Mouse (Mus musculus) hindbrain, embryonic 11.5 days (tissue): ENCODE results near the gene Tdrkh. TPM values are rescaled to one million over a fixed set of nuclear protein-coding genes. Genes with fewer than 3 reads are reported as not detected.

Source experiments
- ATAC-seq: fragments of 200-750 bp; cut with Nextera tagmentation; 2 replicates; pipeline ENCODE4 v1.8.0; 2017; ENCODE audit warnings: mild to moderate bottlenecking, moderate TSS enrichment, moderate library complexity; ENCODE audit not compliant: low FRiP score
- DNase-seq: peaks from one replicate; pipeline ENCODE4 v3.0.0-alpha.2; 2015; ENCODE audit warnings: low spot score
- H3K27ac ChIP-seq: fragments of 300-500 bp; sonication (generic); 2 replicates; pipeline ENCODE4 v1.5.1; 2014; ENCODE audit warnings: mild to moderate bottlenecking, low read depth, low read length
- H3K27me3 ChIP-seq: fragments of 300-500 bp; sonication (generic); 2 replicates; pipeline ENCODE4 v1.6.1; 2014; ENCODE audit warnings: mild to moderate bottlenecking, low read length, moderate library complexity, mixed read lengths; ENCODE audit not compliant: control insufficient read depth, insufficient read depth
- H3K36me3 ChIP-seq: fragments of 300-500 bp; sonication (generic); 2 replicates; pipeline ENCODE4 v1.6.1; 2014; ENCODE audit warnings: mild to moderate bottlenecking, low read length, moderate library complexity, mixed read lengths; ENCODE audit not compliant: control insufficient read depth, insufficient read depth
- H3K4me1 ChIP-seq: fragments of 300-500 bp; sonication (generic); replicated peaks from 2 replicates; pipeline ENCODE4 v1.6.1; 2014; ENCODE audit warnings: low read length, mixed read lengths; ENCODE audit not compliant: control insufficient read depth, insufficient read depth
- H3K4me2 ChIP-seq: fragments of 300-500 bp; sonication (generic); replicated peaks from 2 replicates; pipeline ENCODE4 v1.6.1; 2014; ENCODE audit warnings: mild to moderate bottlenecking, low read depth, low read length
- H3K4me3 ChIP-seq: fragments of 300-500 bp; sonication (generic); 2 replicates; pipeline ENCODE4 v1.5.1; 2014; ENCODE audit warnings: low read depth, low read length
- H3K9ac ChIP-seq: fragments of 300-500 bp; sonication (generic); 2 replicates; pipeline ENCODE4 v1.6.1; 2014; ENCODE audit warnings: low read depth, low read length
- H3K9me3 ChIP-seq: fragments of 300-500 bp; sonication (generic); 2 replicates; pipeline ENCODE4 v1.6.1; 2016; ENCODE audit warnings: low read length; ENCODE audit not compliant: control insufficient read depth
- WGBS: fragments of 180-500 bp; shearing (Covaris S2); extraction: QIAGEN DNeasy Blood & Tissue Kit; methylation state at CpG from one replicate; pipeline ENCODE4 v1.1.7; 2014; 5-methylcytosine and 5-hydroxymethylcytosine counted together
- polyA plus RNA-seq: library from polyadenylated mRNA; unstranded; fragments of >200 nt; fragmentation: Nextera tagmentation; extraction: Ambion mirVana; gene quantifications from 2 replicates; pipeline ENCODE4 v1.2.1, GENCODE M21; 2014

Gene Tdrkh
- polyA plus RNA-seq, 1 experiment from 2014 or later: 58.7 TPM

GRCm38 (mm10) chr3:94482764-94483385 is 69.8 kb downstream of the Tdrkh start:
- WGBS: 85% methylated on average over 17 of the region's 17 CpGs
- no peak overlapping the region for H3K4me3 ChIP-seq
- no peak overlapping the region for H3K9ac ChIP-seq
- H3K9me3 ChIP-seq: no peaks in the 10 kb centered on the region
- no peak for DNase-seq
- peaks cover 21% of the 10 kb centered on the region for H3K4me1 ChIP-seq
- ATAC-seq: no peak
- H3K4me2 ChIP-seq: no peak overlapping the region
- 0 out of 2 replicates have a peak, but pooled peaks cover 3% of the 10 kb centered on the region for H3K27me3 ChIP-seq
- no peaks in the 10 kb centered on the region for H3K36me3 ChIP-seq
- H3K27ac ChIP-seq: peak overlapping the region; percentile 77; the same call in 1 of the 2 replicates

- H3K9ac ChIP-seq: no peak overlapping the region
- H3K27me3 ChIP-seq: 0 out of 2 replicates have a peak, but pooled peaks cover 3% of the 10 kb centered on the region
- ATAC-seq (peak; percentile 94), DNase-seq (peak; percentile 98)
- peak overlapping the region; percentile 29 for H3K4me2 ChIP-seq
- H3K36me3 ChIP-seq: no peaks in the 10 kb centered on the region
- H3K27ac ChIP-seq: peak overlapping the region; percentile 77
- WGBS: 14% methylated on average over 20 of the region's 20 CpGs
- no peak overlapping the region for H3K4me3 ChIP-seq
- peaks cover 21% of the 10 kb centered on the region for H3K4me1 ChIP-seq
- no peaks in the 10 kb centered on the region for H3K9me3 ChIP-seq
Observed at GRCm38 (mm10) chr3:94483790-94484439, 70.8 kb downstream of the Tdrkh start.

Other genes with a start within 250 kb of the Tdrkh start
- not detected in 2 replicates for gene Gm10696, start 235.1 kb upstream of the Tdrkh start, polyA plus RNA-seq
- gene Gm5286, start 216.6 kb upstream of the Tdrkh start, polyA plus RNA-seq: not detected in 2 replicates
- not detected in 2 replicates for gene Gm4778, start 149.2 kb upstream of the Tdrkh start, polyA plus RNA-seq
- gene Them4, start 103.2 kb upstream of the Tdrkh start, polyA plus RNA-seq: 13.4 and 14.0 TPM in 2 replicates
- gene Them5, start 71.2 kb upstream of the Tdrkh start, polyA plus RNA-seq: 0.11 TPM in 1 of 2 replicates, not detected in the other
- 1.4 and 2.1 TPM in 2 replicates for gene C2cd4d, start 50.8 kb upstream of the Tdrkh start, polyA plus RNA-seq
- gene Rorc, start 40.5 kb upstream of the Tdrkh start, polyA plus RNA-seq: 0.08 and 0.21 TPM in 2 replicates
- 0.22 and 0.32 TPM in 2 replicates for gene Lingo4, start 14.8 kb upstream of the Tdrkh start, polyA plus RNA-seq
- 70.5 and 72.1 TPM in 2 replicates for gene Mrpl9, start 30.0 kb downstream of the Tdrkh start, polyA plus RNA-seq
- gene Oaz3, start 30.6 kb downstream of the Tdrkh start, polyA plus RNA-seq: 0.18 and 0.56 TPM in 2 replicates
- gene Celf3, start 65.0 kb downstream of the Tdrkh start, polyA plus RNA-seq: 164 and 210 TPM in 2 replicates
- gene Riiad1, start 67.1 kb downstream of the Tdrkh start, polyA plus RNA-seq: 15.5 and 19.7 TPM in 2 replicates
- 40.6 and 42.4 TPM in 2 replicates for gene Snx27, start 169.4 kb downstream of the Tdrkh start, polyA plus RNA-seq
- gene Gm10972, start 229.8 kb downstream of the Tdrkh start, polyA plus RNA-seq: not detected in 2 replicates
- gene Tuft1, start 245.6 kb downstream of the Tdrkh start, polyA plus RNA-seq: 3.9 and 4.5 TPM in 2 replicates